Mouse (Mus musculus): ENCODE results near the gene Wfdc1. TPM values are rescaled to one million over a fixed set of nuclear protein-coding genes. Genes with fewer than 3 reads are reported as not detected.
A peak's percentile ranks its signal among the peaks of the same experiment; 100 is the strongest.

Wfdc1 gene
- total and polyA plus RNA-seq, 3 experiments: not detected

DNA sequence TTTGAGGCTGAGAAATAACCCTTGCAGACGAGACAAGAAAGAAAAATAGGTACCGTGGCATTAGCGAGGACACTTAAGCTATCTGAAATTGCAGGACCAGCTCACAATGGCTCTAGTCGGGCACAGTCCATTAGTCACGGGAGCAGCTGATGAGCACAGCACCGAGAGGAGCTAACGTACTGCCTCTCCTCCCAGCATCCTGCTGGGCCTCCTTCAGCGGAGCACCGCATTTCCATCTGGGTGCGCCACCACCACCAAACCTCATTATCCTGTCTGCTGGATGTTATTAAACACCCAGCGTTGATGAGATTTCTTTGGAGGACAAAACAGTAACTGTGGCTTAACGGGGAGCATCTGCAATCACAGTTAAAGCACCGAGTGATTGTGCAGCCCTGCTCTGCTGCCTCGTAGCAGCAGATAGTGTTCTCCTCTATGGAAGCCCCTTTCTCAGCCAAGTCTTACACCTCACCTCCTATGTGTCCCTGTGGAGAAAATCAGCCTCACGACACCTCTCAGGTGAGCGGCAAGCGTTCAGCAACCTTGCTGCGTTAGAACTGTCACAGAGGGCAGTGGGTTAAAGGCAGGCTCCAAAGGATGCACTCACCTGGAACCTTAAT lies 21.1 kb upstream of the Wfdc1 start:
- dilution Hi-C loops (cut with MboI; ENCODE audit: extremely low pct_ligation_motif_present, extremely low pct_unique_long_range_greater_than_20kb, low sequenced_read_pairs) (no loop called here), in situ Hi-C loops (cut with MboI; ENCODE audit: low pct_ligation_motif_present, low pct_unique_long_range_greater_than_20kb, low sequenced_read_pairs) (no loop called here)
- Histone ChIP-seq H3K4me3 (replicated peaks in 1 of 3; ENCODE audit: low read depth in 2 of 3, low read length in 2 of 3, poor library complexity in 1 of 3) (no peak overlapping the region), H3K9me3 (replicated peaks; ENCODE audit: low read length) (peaks cover 17% of the 10 kb centered on the region), H3K36me3 (replicated peaks in 1 of 2; ENCODE audit: control insufficient read depth in 1 of 2, insufficient read depth in 1 of 2, low read length in 1 of 2) (no peaks in the 10 kb centered on the region), H3K9ac (ENCODE audit: insufficient read depth, low read depth) (no peak overlapping the region), H3K4me2 (ENCODE audit: insufficient read depth, low read depth, poor library complexity, severe bottlenecking) (no peak overlapping the region), H3K79me2 (replicated peaks; ENCODE audit: control insufficient read depth, extremely low read depth, insufficient read depth, poor library complexity, severe bottlenecking) (no peaks in the 10 kb centered on the region), H3K27me3 (replicated peaks) (peaks cover 62% of the 10 kb centered on the region), H3K27ac (ENCODE audit: insufficient read depth, low read depth) (no peak overlapping the region), H3K4me1 (ENCODE audit: control insufficient read depth in 1 of 2, insufficient read depth in 2 of 2) (no peaks in the 10 kb centered on the region)
- TF ChIP-seq RCOR1 (conservative IDR thresholded peaks at IDR 0.05; ENCODE audit: low read depth, low read length) (no peak), ZMIZ1 (IDR thresholded peaks at IDR 0.05; ENCODE audit: low read depth, low read length) (no peak), USF2 (conservative IDR thresholded peaks at IDR 0.05; ENCODE audit: low read depth, low read length) (no peak), MAFK (IDR thresholded peaks at IDR 0.05; ENCODE audit: insufficient replicate concordance, low read length) (no peak), POLR2AphosphoS2 (IDR thresholded peaks at IDR 0.05; ENCODE audit: low read depth, low read length) (no peak), MEF2A (IDR thresholded peaks at IDR 0.05; ENCODE audit: borderline replicate concordance, low read depth, low read length) (no peak), E2F4 (IDR thresholded peaks at IDR 0.05; ENCODE audit: insufficient replicate concordance, low read depth, low read length) (no peak), ETS1 (conservative IDR thresholded peaks at IDR 0.05; ENCODE audit: low read depth, low read length) (no peak), NRF1 (IDR thresholded peaks at IDR 0.05; ENCODE audit: low read depth, low read length) (no peak), UBTF (IDR thresholded peaks at IDR 0.05; ENCODE audit: low read depth, low read length) (no peak), CHD1 (IDR thresholded peaks at IDR 0.05; ENCODE audit: low read depth, low read length) (no peak), JUND (conservative IDR thresholded peaks at IDR 0.05; ENCODE audit: low read depth, low read length) (no peak), MAZ (IDR thresholded peaks at IDR 0.05; ENCODE audit: low read depth, low read length) (no peak), SMC3 (IDR thresholded peaks at IDR 0.05; ENCODE audit: low read depth, low read length) (no peak)
- no peak for DNase-seq (ENCODE audit: extremely low read depth)

GRCm38 (mm10) chr8:119646197-119646596 lies 20.0 kb upstream of the Wfdc1 start:
- H3K9me3 ChIP-seq (replicated peaks; ENCODE audit: low read length): peaks cover 17% of the 10 kb centered on the region
- in situ Hi-C loops (cut with MboI; ENCODE audit: low pct_ligation_motif_present, low pct_unique_long_range_greater_than_20kb, low sequenced_read_pairs): no loop called here
- H3K27me3 ChIP-seq (replicated peaks): peaks cover 63% of the 10 kb centered on the region
- no peaks in the 10 kb centered on the region for H3K79me2 ChIP-seq (replicated peaks; ENCODE audit: control insufficient read depth, extremely low read depth, insufficient read depth, poor library complexity, severe bottlenecking)
- H3K4me1 ChIP-seq (ENCODE audit: control insufficient read depth in 1 of 2, insufficient read depth in 2 of 2): no peaks in the 10 kb centered on the region
- no peak overlapping the region for H3K27ac ChIP-seq (ENCODE audit: insufficient read depth, low read depth)
- dilution Hi-C loops (cut with MboI; ENCODE audit: extremely low pct_ligation_motif_present, extremely low pct_unique_long_range_greater_than_20kb, low sequenced_read_pairs): no loop called here
- peak in 1 of 2 experiments; percentile 35; a peak in 1 of 4 replicates for TF ChIP-seq CTCF (conservative IDR thresholded peaks at IDR 0.05 in 1 of 2, IDR thresholded peaks at IDR 0.05 in 1 of 2; ENCODE audit: low read depth in 2 of 2, low read length in 2 of 2)
- no peak for TF ChIP-seq SIN3A (IDR thresholded peaks at IDR 0.05; ENCODE audit: low read length)
- peak; percentile 6 for DNase-seq (ENCODE audit: extremely low read depth)
- no peak overlapping the region for H3K4me3 ChIP-seq (replicated peaks in 1 of 3; ENCODE audit: low read depth in 2 of 3, low read length in 2 of 3, poor library complexity in 1 of 3)
- no peak overlapping the region for H3K4me2 ChIP-seq (ENCODE audit: insufficient read depth, low read depth, poor library complexity, severe bottlenecking)
- no peak overlapping the region for H3K9ac ChIP-seq (ENCODE audit: insufficient read depth, low read depth)
- no peaks in the 10 kb centered on the region for H3K36me3 ChIP-seq (replicated peaks in 1 of 2; ENCODE audit: control insufficient read depth in 1 of 2, insufficient read depth in 1 of 2, low read length in 1 of 2)
